ENCODE assay signal across 8 mouse cellular contexts in the genomic region with DNA sequence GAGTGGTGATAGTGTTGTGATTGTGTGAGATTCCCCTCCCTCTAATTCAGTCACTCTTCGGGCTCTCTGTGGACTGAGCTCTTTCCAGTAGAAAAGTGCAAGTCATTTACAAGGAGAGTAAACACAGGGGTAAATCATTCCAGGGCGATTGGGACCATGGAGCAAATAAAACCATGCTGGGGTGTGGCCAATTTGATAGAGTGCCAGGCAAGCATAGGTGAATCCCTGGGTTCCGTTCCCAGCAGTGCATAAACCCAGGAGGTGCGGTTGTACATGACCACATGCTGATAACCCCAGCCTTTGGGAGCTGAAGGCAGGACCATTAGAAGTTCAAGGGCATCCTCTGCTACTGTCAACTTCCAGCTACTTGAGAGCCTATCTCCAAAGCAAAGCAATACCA. TPM values are rescaled to one million over a fixed set of nuclear protein-coding genes. Genes with fewer than 3 reads are reported as not detected.
DNase-seq lines count a peak whose midpoint lies in the region; ATAC-seq and TF ChIP-seq lines count a peak whose summit lies in the region.

No protein-coding gene starts in this region.

- no peak for TF ChIP-seq CTCF in lung, embryonic 14.5 days (IDR thresholded peaks at IDR 0.05; ENCODE audit: low read depth)
- TF ChIP-seq CTCF in forebrain, postnatal 0 days (IDR thresholded peaks at IDR 0.05; ENCODE audit: low read depth), result no peak

- H3K27ac ChIP-seq in lung, embryonic 14.5 days (ENCODE audit: low read depth), result no peak overlapping the region
- no peak overlapping the region for H3K27ac ChIP-seq in forebrain, postnatal 0 days (ENCODE audit: low read depth, low read length)
- no peak overlapping the region for H3K27ac ChIP-seq in limb, embryonic 10.5 days
- H3K27ac ChIP-seq in neural tube, embryonic 15.5 days (replicated peaks), result no peak overlapping the region

- H3K4me1 ChIP-seq in lung, embryonic 14.5 days (ENCODE audit: insufficient read depth), result no peaks in the 10 kb centered on the region
- peaks cover 4% of the 10 kb centered on the region; the same call in 1 of the 2 replicates for H3K4me1 ChIP-seq in forebrain, postnatal 0 days (ENCODE audit: insufficient read depth)
- H3K4me1 ChIP-seq in limb, embryonic 10.5 days, result peaks cover 17% of the 10 kb centered on the region
- H3K4me1 ChIP-seq in neural tube, embryonic 15.5 days, result 0 out of 2 replicates have a peak, but pooled peaks cover 4% of the 10 kb centered on the region

- H3K9me3 ChIP-seq in lung, embryonic 14.5 days (ENCODE audit: low read depth, low read length), result no peaks in the 10 kb centered on the region
- H3K9me3 ChIP-seq in forebrain, postnatal 0 days (ENCODE audit: low read length), result no peaks in the 10 kb centered on the region
- no peaks in the 10 kb centered on the region for H3K9me3 ChIP-seq in limb, embryonic 10.5 days (replicated peaks)
- no peaks in the 10 kb centered on the region for H3K9me3 ChIP-seq in neural tube, embryonic 15.5 days (replicated peaks)

- no peak overlapping the region for H3K4me3 ChIP-seq in lung, embryonic 14.5 days (ENCODE audit: low read depth, low read length)
- H3K4me3 ChIP-seq in forebrain, postnatal 0 days (ENCODE audit: low read depth, low read length), result peak overlapping the region; percentile 63
- peak overlapping the region; percentile 73 for H3K4me3 ChIP-seq in limb, embryonic 10.5 days
- peak overlapping the region; percentile 60 for H3K4me3 ChIP-seq in neural tube, embryonic 15.5 days (replicated peaks)

- WGBS in lung, embryonic 14.5 days, result 22% methylated on average over 4 of the region's 4 CpGs
- 29% methylated on average over 4 of the region's 4 CpGs for WGBS in forebrain, postnatal 0 days
- 28% methylated on average over 4 of the region's 4 CpGs for WGBS in limb, embryonic 10.5 days
- 19% methylated on average over 4 of the region's 4 CpGs for WGBS in neural tube, embryonic 15.5 days

- ATAC-seq in lung, embryonic 14.5 days (ENCODE audit: insufficient read depth), result no peak
- no peak for ATAC-seq in forebrain, postnatal 0 days
- ATAC-seq in neural tube, embryonic 15.5 days (ENCODE audit: low FRiP score), result no peak
- ATAC-seq in frontal cortex, adult (ENCODE audit: low TSS enrichment), result no peak

- no peaks in the 10 kb centered on the region for H3K36me3 ChIP-seq in lung, embryonic 14.5 days (ENCODE audit: insufficient read depth)
- no peaks in the 10 kb centered on the region for H3K36me3 ChIP-seq in forebrain, postnatal 0 days (ENCODE audit: insufficient read depth)
- no peaks in the 10 kb centered on the region for H3K36me3 ChIP-seq in limb, embryonic 10.5 days
- no peaks in the 10 kb centered on the region for H3K36me3 ChIP-seq in neural tube, embryonic 15.5 days

- H3K27me3 ChIP-seq in lung, embryonic 14.5 days (ENCODE audit: insufficient read depth, low read length), result peaks cover 26% of the 10 kb centered on the region
- H3K27me3 ChIP-seq in forebrain, postnatal 0 days (ENCODE audit: insufficient read depth, low read length), result no peaks in the 10 kb centered on the region
- H3K27me3 ChIP-seq in limb, embryonic 10.5 days (ENCODE audit: low read depth, poor library complexity, severe bottlenecking), result peaks cover 36% of the 10 kb centered on the region
- peaks cover 4% of the 10 kb centered on the region; the same call in 1 of the 2 replicates for H3K27me3 ChIP-seq in neural tube, embryonic 15.5 days (replicated peaks)

- no peak overlapping the region for H3K9ac ChIP-seq in lung, embryonic 14.5 days
- 0 out of 2 replicates have a peak overlapping the region, but pooled peaks have one; percentile 92 for H3K9ac ChIP-seq in forebrain, postnatal 0 days
- H3K9ac ChIP-seq in neural tube, embryonic 15.5 days (replicated peaks), result no peak overlapping the region

- H3K4me2 ChIP-seq in lung, embryonic 14.5 days, result peak overlapping the region; percentile 74
- peak overlapping the region; percentile 94 for H3K4me2 ChIP-seq in forebrain, postnatal 0 days (ENCODE audit: low read depth)
- H3K4me2 ChIP-seq in neural tube, embryonic 15.5 days, result peak overlapping the region; percentile 97

- DNase-seq in lung, embryonic 14.5 days, result no peak
- no peak for DNase-seq in lung, postnatal 4 days
- no peak for DNase-seq in forebrain, postnatal 0 days
- DNase-seq in limb, embryonic 10.5 days (ENCODE audit: low spot score), result no peak
- DNase-seq in adipocyte (ENCODE audit: low spot score), result no peak
- no peak for DNase-seq in frontal cortex, postnatal 36 days (ENCODE audit: low spot score in 2 of 2)

RNA-seq across cellular contexts. Expression of a gene that starts 0.5 kb away (rescaled TPM):
- polyA plus RNA-seq in lung, embryonic 14.5 days (2014; fragmentation: Nextera tagmentation; extraction: Ambion mirVana), result 22.3 and 23.0 TPM in 2 replicates
- total RNA-seq in forebrain, postnatal 0 days (2014; rRNA removed), result 28.7 and 30.5 TPM in 2 replicates
- polyA plus RNA-seq in forebrain, postnatal 0 days (2015; fragmentation: Nextera tagmentation; extraction: Ambion mirVana), result 20.5 and 21.0 TPM in 2 replicates
- 25.1 and 25.6 TPM in 2 replicates for polyA plus RNA-seq in limb, embryonic 10.5 days (2016; fragmentation: Nextera tagmentation; extraction: Ambion mirVana)
- 25.9 and 29.1 TPM in 2 replicates for polyA plus RNA-seq in neural tube, embryonic 15.5 days (2015; fragmentation: Nextera tagmentation; extraction: Ambion mirVana)

RNA-seq across cellular contexts. Expression of a gene that starts 1.1 kb away (rescaled TPM):
- polyA plus RNA-seq in lung, embryonic 14.5 days (2014; fragmentation: Nextera tagmentation; extraction: Ambion mirVana), result 0.18 and 0.64 TPM in 2 replicates
- total RNA-seq in forebrain, postnatal 0 days (2014; rRNA removed), result 10.5 and 12.0 TPM in 2 replicates
- polyA plus RNA-seq in forebrain, postnatal 0 days (2015; fragmentation: Nextera tagmentation; extraction: Ambion mirVana), result 1.0 and 1.1 TPM in 2 replicates
- 0.94 and 0.99 TPM in 2 replicates for polyA plus RNA-seq in limb, embryonic 10.5 days (2016; fragmentation: Nextera tagmentation; extraction: Ambion mirVana)
- polyA plus RNA-seq in neural tube, embryonic 15.5 days (2015; fragmentation: Nextera tagmentation; extraction: Ambion mirVana), result 1.4 and 1.8 TPM in 2 replicates
